Mouse (Mus musculus) myocyte (in vitro differentiated cells): Measurements from ENCODE around the gene Pcsk4. TPM values are rescaled to one million over a fixed set of nuclear protein-coding genes. Genes with fewer than 3 reads are reported as not detected.
A peak's percentile ranks its signal among the peaks of the same experiment; 100 is the strongest.

Source experiments
- H3K27me3 ChIP-seq: one replicate; pipeline ENCODE4 v1.6.1; 2011; ENCODE audit not compliant: control insufficient read depth, insufficient read depth, insufficient read length
- H3K36me3 ChIP-seq: one replicate; pipeline ENCODE4 v1.6.1; 2011; ENCODE audit not compliant: control insufficient read depth, insufficient read depth
- H3K4me2 ChIP-seq: one replicate; pipeline ENCODE4 v1.6.1; 2011; ENCODE audit warnings: low read depth, control low read depth
- H3K4me3 ChIP-seq: one replicate; pipeline ENCODE4 v1.5.1; 2011; ENCODE audit warnings: mild to moderate bottlenecking, control low read depth, moderate library complexity
- H3K79me2 ChIP-seq: one replicate; pipeline ENCODE4 v1.6.1; 2011; ENCODE audit not compliant: control insufficient read depth, insufficient read depth
- H3ac ChIP-seq: one replicate; pipeline ENCODE4 v1.6.1; 2011; ENCODE audit not compliant: control insufficient read depth, insufficient read length
- CEBPB ChIP-seq: IDR thresholded peaks from 2 replicates; pipeline ENCODE4 v1.6.1; 2011; ENCODE audit warnings: mild to moderate bottlenecking, moderate library complexity; ENCODE audit not compliant: poor library complexity, insufficient read depth, severe bottlenecking
- E2F4 ChIP-seq: IDR thresholded peaks from one replicate; pipeline ENCODE4 v1.6.1; 2011; ENCODE audit warnings: mild to moderate bottlenecking, control low read depth, moderate library complexity; ENCODE audit not compliant: insufficient read depth
- MAX ChIP-seq: IDR thresholded peaks from one replicate; pipeline ENCODE4 v1.6.1; 2011; ENCODE audit warnings: low read depth, mild to moderate bottlenecking, control low read depth
- MYOD1 ChIP-seq, 3 experiments: IDR thresholded peaks; one replicate each; pipeline ENCODE4 v1.6.1; 2011; ENCODE audit warnings: control low read depth in 2 of 3, low read depth in 2 of 3, mild to moderate bottlenecking in 2 of 3, moderate library complexity in 1 of 3; ENCODE audit not compliant: insufficient read length in 2 of 3, control insufficient read depth in 1 of 3
- MYOG ChIP-seq, 3 experiments: IDR thresholded peaks; one replicate each; pipeline ENCODE4 v1.6.1; 2011; ENCODE audit warnings: control low read depth in 2 of 3, low read depth in 2 of 3, mild to moderate bottlenecking in 2 of 3; ENCODE audit not compliant: insufficient read length in 2 of 3, control insufficient read depth in 1 of 3, insufficient read depth in 1 of 3
- POLR2A ChIP-seq: IDR thresholded peaks from one replicate; pipeline ENCODE4 v1.6.1; 2011; ENCODE audit warnings: low read depth, mild to moderate bottlenecking, control low read depth, moderate library complexity; ENCODE audit not compliant: insufficient read length
- POLR2AphosphoS2 ChIP-seq: IDR thresholded peaks from one replicate; pipeline ENCODE4 v1.6.1; 2011; ENCODE audit warnings: low read depth, control low read depth; ENCODE audit not compliant: insufficient read length
- REST ChIP-seq: IDR thresholded peaks from one replicate; pipeline ENCODE4 v1.6.1; 2011; ENCODE audit warnings: mild to moderate bottlenecking, control low read depth, moderate library complexity; ENCODE audit not compliant: insufficient read depth, insufficient read length
- SRF ChIP-seq: IDR thresholded peaks from one replicate; pipeline ENCODE4 v1.6.1; 2011; ENCODE audit warnings: low read depth; ENCODE audit not compliant: control insufficient read depth, insufficient read length
- TCF12 ChIP-seq: IDR thresholded peaks from one replicate; pipeline ENCODE4 v1.6.1; 2011; ENCODE audit warnings: mild to moderate bottlenecking, control low read depth; ENCODE audit not compliant: poor library complexity, insufficient read depth, severe bottlenecking
- TCF3 ChIP-seq: IDR thresholded peaks from one replicate; pipeline ENCODE4 v1.6.1; 2011; ENCODE audit warnings: low read depth, control low read depth; ENCODE audit not compliant: insufficient read length
- polyA plus RNA-seq: library from polyadenylated mRNA; unstranded; fragments of >200 nt; fragmentation: generic; extraction: Trizol; gene quantifications from one replicate; pipeline ENCODE4 v1.2.1, GENCODE M21; 2012; ENCODE audit warnings: missing spikeins

Gene Pcsk4
- polyA plus RNA-seq, 1 experiment, result 2.1 TPM

GRCm38 (mm10) chr10:80344131-80344661 lies 14.9 kb upstream of the Pcsk4 start:
- Histone ChIP-seq H3K4me3 (peak overlapping the region; percentile 20), H3K4me2 (peak overlapping the region; percentile 59), H3ac (no peak overlapping the region), H3K36me3 (no peaks in the 10 kb centered on the region), H3K27me3 (no peaks in the 10 kb centered on the region), H3K79me2 (no peaks in the 10 kb centered on the region)
- TF ChIP-seq TCF12 (no peak), TCF3 (no peak), REST (no peak), MYOG (IDR thresholded peaks at IDR 0.05; ENCODE audit: control insufficient read depth in 1 of 3, insufficient read depth in 1 of 3, insufficient read length in 2 of 3, low read depth in 2 of 3) (peak in 1 of 3 experiments; percentile 44), MYOD1 (IDR thresholded peaks at IDR 0.05; ENCODE audit: control insufficient read depth in 1 of 3, insufficient read length in 2 of 3, low read depth in 2 of 3) (peak in 1 of 3 experiments; percentile 9), POLR2AphosphoS2 (peak; percentile 40)

- Histone ChIP-seq H3K4me2 (peak overlapping the region; percentile 59), H3ac (no peak overlapping the region), H3K27me3 (no peaks in the 10 kb centered on the region), H3K36me3 (no peaks in the 10 kb centered on the region), H3K4me3 (peak overlapping the region; percentile 20), H3K79me2 (no peaks in the 10 kb centered on the region)
- TF ChIP-seq POLR2AphosphoS2 (peak; percentile 15), MAX (no peak)
These were observed 14.2 kb upstream of the Pcsk4 start for GRCm38 (mm10) chr10:80343425-80343895.

GRCm38 (mm10) chr10:80342749-80343424 lies 13.6 kb upstream of the Pcsk4 start:
- no peaks in the 10 kb centered on the region for H3K27me3 ChIP-seq
- no peaks in the 10 kb centered on the region for H3K79me2 ChIP-seq
- H3K36me3 ChIP-seq, result no peaks in the 10 kb centered on the region
- TF ChIP-seq MYOG (IDR thresholded peaks at IDR 0.05; ENCODE audit: control insufficient read depth in 1 of 3, insufficient read depth in 1 of 3, insufficient read length in 2 of 3, low read depth in 2 of 3) (no peak), MAX (no peak), MYOD1 (IDR thresholded peaks at IDR 0.05; ENCODE audit: control insufficient read depth in 1 of 3, insufficient read length in 2 of 3, low read depth in 2 of 3) (peak in 1 of 3 experiments; percentile 5), POLR2AphosphoS2 (peak; percentile 12), TCF3 (no peak), SRF (no peak), TCF12 (no peak), E2F4 (no peak), POLR2A (peak; percentile 10), CEBPB (no peak)
- no peak overlapping the region for H3ac ChIP-seq
- peak overlapping the region; percentile 59 for H3K4me2 ChIP-seq
- H3K4me3 ChIP-seq, result no peak overlapping the region

- H3K79me2 ChIP-seq, result no peaks in the 10 kb centered on the region
- no peak overlapping the region for H3K4me3 ChIP-seq
- no peaks in the 10 kb centered on the region for H3K27me3 ChIP-seq
- no peak for TF ChIP-seq SRF
- TF ChIP-seq POLR2AphosphoS2, result peak; percentile 4
- H3K4me2 ChIP-seq, result peak overlapping the region; percentile 10
- no peak overlapping the region for H3ac ChIP-seq
- H3K36me3 ChIP-seq, result no peaks in the 10 kb centered on the region
These were observed 13.0 kb upstream of the Pcsk4 start for GRCm38 (mm10) chr10:80342305-80342748.

DNA sequence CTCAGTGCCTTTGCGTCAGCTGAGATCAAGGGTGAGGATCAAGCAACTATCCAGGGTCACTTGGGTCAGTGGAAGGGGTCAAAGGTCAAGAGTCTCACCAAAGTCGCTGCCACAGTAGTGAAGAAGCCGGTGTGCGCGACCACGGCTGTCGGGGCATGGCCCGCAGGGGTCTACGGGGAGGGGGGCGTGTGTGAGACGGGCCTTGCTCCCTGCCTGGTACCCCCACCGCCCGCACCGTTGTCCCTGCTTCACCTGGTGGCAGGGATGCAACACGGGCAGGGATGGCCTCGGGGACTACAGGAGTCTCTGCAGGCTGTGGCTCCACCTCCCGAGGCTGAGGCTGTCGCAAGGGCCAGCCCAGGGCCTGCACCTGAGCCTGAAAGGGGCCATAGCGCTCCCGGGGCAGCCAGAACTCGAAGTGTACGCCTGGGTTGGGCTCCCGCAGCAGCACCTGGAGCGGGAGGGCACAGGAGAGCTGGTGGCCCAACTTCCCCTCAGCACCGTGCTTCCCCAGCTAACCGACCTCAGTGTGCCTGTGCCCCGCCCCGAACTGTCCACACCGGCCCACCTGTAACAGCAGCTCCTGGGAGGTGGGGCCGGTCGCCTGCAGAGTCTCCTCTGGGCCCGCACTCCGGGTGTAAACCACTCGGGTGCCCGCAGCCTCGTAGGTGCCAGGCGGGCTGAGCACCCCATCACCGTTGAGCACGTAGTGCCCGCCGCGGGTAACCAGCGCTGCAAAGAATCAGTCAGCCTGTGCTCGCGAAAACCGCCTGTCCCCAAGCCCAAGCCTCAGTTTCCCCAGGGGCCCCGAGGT lies 12.4 kb upstream of the Pcsk4 start:
- H3K4me3 ChIP-seq, result no peak overlapping the region
- no peak overlapping the region for H3K4me2 ChIP-seq
- no peaks in the 10 kb centered on the region for H3K36me3 ChIP-seq
- H3K27me3 ChIP-seq, result no peaks in the 10 kb centered on the region
- no peak for TF ChIP-seq REST
- TF ChIP-seq POLR2AphosphoS2, result peak; percentile 24
- H3ac ChIP-seq, result no peak overlapping the region
- H3K79me2 ChIP-seq, result no peaks in the 10 kb centered on the region
